Mouse (Mus musculus) CD8-positive naive resting alpha-beta T cell, adult 2 months (primary cell): ENCODE measurements around the gene Tbcel.

Experiments used
- DNase-seq, 2 experiments: peaks; one replicate each; pipeline ENCODE4 v3.0.0; 2022; ENCODE audit warnings: low read depth in 2 of 2, low spot score in 2 of 2

Gene Tbcel

GRCm38 (mm10) chr9:42388490-42388889 lies 119.1 kb downstream of the Tbcel start:
- DNase-seq = peak in 1 of 2 experiments; percentile 26

- no peak for DNase-seq
These were observed 120.6 kb downstream of the Tbcel start for GRCm38 (mm10) chr9:42387038-42387437.

- no peak for DNase-seq
These were observed 122.0 kb downstream of the Tbcel start for GRCm38 (mm10) chr9:42385656-42386055.

- no peak for DNase-seq
These were observed 124.8 kb downstream of the Tbcel start for GRCm38 (mm10) chr9:42382628-42383347.

GRCm38 (mm10) chr9:42382063-42382462 lies 125.5 kb downstream of the Tbcel start:
- no peak for DNase-seq

DNA sequence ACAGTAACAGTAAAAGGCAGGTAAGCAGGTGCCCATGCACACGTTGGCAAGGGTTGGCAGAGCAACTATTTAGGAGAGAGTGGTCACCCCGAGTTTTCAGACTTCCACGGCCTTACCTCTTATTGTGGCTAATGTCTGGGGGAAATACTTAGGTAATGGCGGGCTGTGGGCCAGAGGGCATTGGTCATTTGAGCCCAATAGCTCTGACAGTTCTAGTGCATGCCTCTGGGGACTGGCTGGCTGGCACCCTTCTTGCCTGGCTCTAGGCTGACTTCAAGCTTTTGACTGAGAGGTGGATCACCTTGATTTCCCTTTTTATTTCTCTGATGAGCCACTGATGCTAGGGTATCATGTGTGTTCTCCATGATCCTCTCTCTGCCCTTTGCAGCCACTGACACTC lies 129.5 kb downstream of the Tbcel start:
- DNase-seq = no peak

- DNase-seq = no peak
These were observed 130.0 kb downstream of the Tbcel start for GRCm38 (mm10) chr9:42377656-42378055.

GRCm38 (mm10) chr9:42371670-42372368 lies 135.8 kb downstream of the Tbcel start:
- DNase-seq = no peak
